Mouse (Mus musculus): ENCODE results near the gene Stat4. TPM values are rescaled to one million over a fixed set of nuclear protein-coding genes. Genes with fewer than 3 reads are reported as not detected.

Gene Stat4
- 0.39 and 0.88 TPM in 2 replicates for polyA plus RNA-seq (2015; fragmentation: Nextera tagmentation; extraction: Ambion mirVana)

DNA sequence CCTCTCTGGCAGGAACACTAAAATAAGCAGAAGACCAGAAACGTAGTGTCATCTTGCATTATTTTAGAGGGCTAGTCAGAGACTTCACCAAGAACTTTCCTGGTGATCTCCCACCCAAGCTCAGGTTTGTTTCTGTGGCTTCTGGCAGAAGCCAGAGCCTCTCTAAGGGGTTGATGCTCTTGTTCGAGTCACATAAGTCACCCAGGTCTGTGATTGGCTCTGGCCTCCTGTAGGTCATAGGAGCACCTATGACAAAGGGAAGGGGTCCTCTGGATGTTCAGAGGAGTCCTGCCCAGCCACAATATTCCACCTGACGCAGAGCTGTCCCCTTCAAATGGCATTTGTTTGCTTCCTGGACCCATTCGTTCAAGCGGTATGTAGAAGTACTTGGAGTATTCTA lies at the start of gene Stat4:
Gene Stat4 (plus strand): TSS at position 301 of the 400 bp plus-strand sequence.

DNA sequence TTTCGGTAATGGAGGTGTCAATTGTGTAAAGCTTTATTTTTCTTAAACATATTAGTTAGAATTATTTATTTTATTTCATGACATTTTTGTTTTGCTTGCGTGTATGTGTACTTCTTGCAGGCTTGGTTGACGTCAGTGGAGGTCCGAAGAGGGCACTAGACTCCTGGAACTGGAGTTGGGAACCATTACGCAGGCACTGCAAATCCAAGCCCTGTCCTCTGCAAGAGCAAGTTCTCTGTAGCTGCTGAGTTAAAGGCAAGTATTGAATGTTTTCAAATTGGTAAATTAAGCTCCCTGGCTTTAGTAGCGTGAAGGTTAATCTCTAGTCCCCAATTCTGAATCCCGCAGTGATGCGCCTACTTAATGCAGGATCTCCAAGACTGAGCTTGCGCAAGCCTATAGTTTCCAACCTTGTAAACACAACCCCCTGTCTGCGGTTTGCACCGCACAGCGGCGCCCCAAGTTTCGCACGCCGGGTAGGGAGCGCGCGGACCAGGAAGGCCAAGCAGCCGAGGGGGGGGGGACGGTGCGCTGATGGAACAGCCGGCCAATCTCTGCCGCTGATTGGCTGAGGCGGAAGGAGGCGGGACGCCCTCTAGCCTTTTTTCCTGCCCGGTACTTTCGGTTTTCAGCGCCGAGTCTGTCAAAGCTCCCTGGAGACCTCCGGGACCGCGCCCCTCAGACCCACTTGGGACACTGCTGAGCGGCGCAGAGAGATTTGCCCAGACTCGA lies 132.1 kb downstream of the Stat4 start, which contains the start of gene Stat1:
Gene Stat1 (plus strand): TSS at position 581 of the 732 bp plus-strand sequence.

Other genes starting within 250 kb of the Stat4 start
- gene Myo1b, start 71.1 kb upstream of the Stat4 start, polyA plus RNA-seq (2015; fragmentation: Nextera tagmentation; extraction: Ambion mirVana), result 18.3 and 41.7 TPM in 2 replicates
- gene Stat1, start 132.3 kb downstream of the Stat4 start, polyA plus RNA-seq (2015; fragmentation: Nextera tagmentation; extraction: Ambion mirVana), result 29.4 and 67.8 TPM in 2 replicates
- gene Gls, start 246.1 kb downstream of the Stat4 start, polyA plus RNA-seq (2015; fragmentation: Nextera tagmentation; extraction: Ambion mirVana), result 11.9 and 13.6 TPM in 2 replicates

Measured in adrenal gland, postnatal 0 days (tissue).